Mouse (Mus musculus) liver, postnatal 0 days (tissue): ENCODE data around the gene Hist1h2bf.
"Not testable (repeated sequence)": the region's sequence is repeated elsewhere in the genome, so short reads cannot be mapped to it uniquely, and the experiment has no call there.

Experiments used
- CTCF ChIP-seq: sonication (generic); IDR thresholded peaks from 2 replicates; pipeline ENCODE4 v1.5.1; 2016; ENCODE audit warnings: antibody characterized with exemption, low read depth
- EP300 ChIP-seq: IDR thresholded peaks from 2 replicates; pipeline ENCODE4 v1.6.1; 2016; ENCODE audit warnings: antibody characterized with exemption, low read depth, mild to moderate bottlenecking

GRCm38 (mm10) chr13:23573898-23574524 lies at the start of gene Hist1h2bf, which contains the start of gene Hist1h2ad:
- TF ChIP-seq EP300 = peak; percentile 90
- TF ChIP-seq CTCF = not testable (repeated sequence)
